Mouse (Mus musculus): ENCODE measurements at regions not wholly inside any gene's neighbourhood (a gene's known extent, or its start where the extent isn't known, plus 50 kb on each side); places are given as distances from the start of the nearest gene placed in this dataset.
A peak's percentile ranks its signal among the peaks of the same experiment; 100 is the strongest.

DNA sequence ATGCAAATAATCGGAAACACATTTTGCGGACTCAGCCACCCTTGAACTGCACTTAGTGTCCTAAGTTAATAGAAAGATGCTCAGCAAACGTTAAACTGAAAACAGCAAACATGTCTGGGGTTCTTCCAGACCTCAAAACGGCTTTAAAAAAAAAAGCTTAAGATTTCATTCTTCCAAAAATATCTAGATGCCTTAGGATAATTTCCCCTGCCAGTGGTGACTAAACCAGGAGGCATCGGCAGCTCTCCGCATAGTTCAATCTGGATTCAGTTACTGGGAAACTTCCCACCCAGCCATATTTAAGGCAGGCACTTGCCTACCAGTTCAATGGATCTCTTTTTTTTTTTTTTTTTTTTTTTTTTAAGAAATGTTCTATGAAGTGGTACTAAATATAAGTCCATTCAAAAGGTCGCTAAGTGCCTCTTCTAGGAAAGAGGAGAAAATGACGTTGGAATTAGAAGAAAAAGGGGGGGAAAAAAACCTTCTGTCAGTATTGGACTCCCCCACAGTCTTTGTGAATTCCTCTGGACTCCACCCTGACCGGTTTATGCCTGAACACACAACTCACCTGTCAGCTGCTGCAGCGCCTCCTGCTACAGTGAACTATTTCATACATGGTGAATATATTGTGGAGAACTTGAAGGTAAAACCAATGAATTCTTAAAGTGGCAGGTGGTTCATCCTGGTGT, 145.7 kb upstream of the Dapk1 start:
- WGBS, result 80% methylated on average over 10 of the region's 10 CpGs

DNA sequence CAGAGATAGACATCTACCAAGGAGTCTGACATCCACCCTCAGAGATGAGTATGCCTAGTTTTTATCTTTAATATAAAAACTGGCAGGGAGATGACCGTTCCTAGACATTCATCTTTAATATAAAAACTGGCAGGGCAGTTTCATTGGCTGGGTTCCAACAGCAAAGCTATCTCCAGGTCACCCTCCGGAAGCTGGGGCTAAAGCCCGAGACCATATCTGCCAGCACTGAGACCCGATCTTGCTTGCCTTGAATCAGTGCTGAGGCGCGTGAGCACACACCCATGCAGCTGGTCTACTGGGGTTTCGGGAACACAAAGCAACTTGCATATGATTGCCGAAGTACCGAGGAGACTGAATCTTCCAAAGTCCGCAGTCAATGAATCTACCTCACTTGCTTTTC, 144.5 kb upstream of the Dapk1 start:
- 94% methylated on average over 10 of the region's 10 CpGs for WGBS

More for the DNA sequence above, 145.7 kb upstream of the Dapk1 start:
- ATAC-seq (ENCODE audit: low FRiP score) (no peak), DNase-seq (ENCODE audit: low spot score) (no peak)
- no peak overlapping the region for H3K9ac ChIP-seq (ENCODE audit: low read depth, low read length)
- H3K4me3 ChIP-seq (ENCODE audit: low read depth, low read length), result no peak overlapping the region
- no peaks in the 10 kb centered on the region for H3K27me3 ChIP-seq (ENCODE audit: control insufficient read depth, insufficient read depth, low read length)
- no peak overlapping the region for H3K4me2 ChIP-seq (replicated peaks; ENCODE audit: low read depth, low read length)
- H3K36me3 ChIP-seq (ENCODE audit: control insufficient read depth, insufficient read depth, low read length), result no peaks in the 10 kb centered on the region
- H3K4me1 ChIP-seq (replicated peaks; ENCODE audit: control insufficient read depth, insufficient read depth, low read length), result peaks cover 2% of the 10 kb centered on the region; the same call in 1 of the 2 replicates
- H3K9me3 ChIP-seq (ENCODE audit: control insufficient read depth, low read length), result no peaks in the 10 kb centered on the region
- no peak overlapping the region for H3K27ac ChIP-seq (ENCODE audit: low read depth, low read length)

DNA sequence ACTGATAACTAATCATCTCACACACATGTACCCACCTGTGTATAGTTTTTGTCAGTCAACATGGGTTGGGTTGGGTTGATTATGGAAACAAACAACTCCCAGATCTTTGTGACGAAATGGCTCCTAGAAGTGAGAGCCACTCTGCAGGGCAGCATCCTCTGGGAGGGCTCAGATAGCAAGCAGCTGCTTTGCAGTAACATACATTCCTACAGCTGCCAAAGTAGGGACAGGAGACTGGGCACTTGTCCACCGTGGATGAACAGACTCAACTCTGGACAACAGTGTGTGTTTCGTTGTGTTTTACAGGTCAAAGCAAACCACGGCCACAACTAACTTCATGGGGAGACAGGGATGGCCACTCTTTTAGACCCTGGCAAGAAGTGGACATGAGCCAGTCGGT, 142.7 kb upstream of the Dapk1 start:
- Histone ChIP-seq H3K27me3 (ENCODE audit: control insufficient read depth, insufficient read depth, low read length) (no peaks in the 10 kb centered on the region), H3K36me3 (ENCODE audit: control insufficient read depth, insufficient read depth, low read length) (no peaks in the 10 kb centered on the region), H3K4me3 (ENCODE audit: low read depth, low read length) (no peak overlapping the region), H3K27ac (ENCODE audit: low read depth, low read length) (no peak overlapping the region), H3K9me3 (ENCODE audit: control insufficient read depth, low read length) (no peaks in the 10 kb centered on the region), H3K4me1 (replicated peaks; ENCODE audit: control insufficient read depth, insufficient read depth, low read length) (peaks cover 2% of the 10 kb centered on the region; the same call in 1 of the 2 replicates), H3K9ac (ENCODE audit: low read depth, low read length) (no peak overlapping the region), H3K4me2 (replicated peaks; ENCODE audit: low read depth, low read length) (no peak overlapping the region)
- WGBS, result 85% methylated on average over 5 of the region's 5 CpGs
- DNase-seq (ENCODE audit: low spot score) (no peak), ATAC-seq (ENCODE audit: low FRiP score) (no peak)

More for the DNA sequence above, 144.5 kb upstream of the Dapk1 start:
- ATAC-seq (ENCODE audit: low FRiP score) (no peak), DNase-seq (ENCODE audit: low spot score) (no peak)
- H3K9me3 ChIP-seq (ENCODE audit: control insufficient read depth, low read length), result no peaks in the 10 kb centered on the region
- no peak overlapping the region for H3K4me2 ChIP-seq (replicated peaks; ENCODE audit: low read depth, low read length)
- H3K4me3 ChIP-seq (ENCODE audit: low read depth, low read length), result no peak overlapping the region
- no peak overlapping the region for H3K9ac ChIP-seq (ENCODE audit: low read depth, low read length)
- H3K27me3 ChIP-seq (ENCODE audit: control insufficient read depth, insufficient read depth, low read length), result no peaks in the 10 kb centered on the region
- peaks cover 2% of the 10 kb centered on the region; the same call in 1 of the 2 replicates for H3K4me1 ChIP-seq (replicated peaks; ENCODE audit: control insufficient read depth, insufficient read depth, low read length)
- no peaks in the 10 kb centered on the region for H3K36me3 ChIP-seq (ENCODE audit: control insufficient read depth, insufficient read depth, low read length)
- no peak overlapping the region for H3K27ac ChIP-seq (ENCODE audit: low read depth, low read length)

DNA sequence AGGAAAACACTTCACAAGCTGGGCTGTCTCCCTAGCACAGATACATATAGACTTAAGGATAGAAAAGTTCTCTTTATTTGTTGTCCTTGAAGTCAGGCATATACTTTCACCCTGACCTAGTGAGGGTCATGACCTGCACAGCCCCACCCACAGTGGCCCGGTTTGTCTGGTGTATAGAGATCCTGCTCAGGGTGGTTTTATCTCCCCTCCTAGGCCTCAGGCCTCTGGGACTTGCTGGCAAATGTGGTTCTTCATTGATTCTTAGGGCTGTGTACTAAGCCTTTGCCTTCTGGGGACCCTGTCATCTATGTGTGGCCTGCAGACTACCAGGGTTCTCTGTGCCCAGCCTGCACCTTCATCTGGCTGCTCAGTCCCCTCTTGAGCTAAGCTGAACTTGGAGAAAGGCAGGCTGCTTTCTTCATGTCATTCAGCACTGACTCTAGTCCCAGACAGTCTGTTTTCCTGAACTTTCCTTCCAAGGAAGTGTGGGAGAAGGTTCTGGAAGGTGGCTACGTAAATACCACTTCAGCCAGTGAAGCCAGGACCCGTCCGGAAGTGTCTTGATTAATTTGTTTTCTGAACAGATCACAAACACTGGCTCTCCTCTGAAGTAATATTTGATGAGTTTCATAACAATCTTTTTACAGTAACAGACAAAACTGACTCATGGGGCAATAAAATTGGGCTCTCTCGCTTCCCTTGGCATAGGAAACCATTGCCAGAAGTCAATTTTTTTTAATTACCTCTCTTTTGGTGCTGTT, 135.0 kb upstream of the Dapk1 start:
- DNase-seq (ENCODE audit: low spot score), result no peak
- Histone ChIP-seq H3K4me1 (replicated peaks; ENCODE audit: control insufficient read depth, insufficient read depth, low read length) (no peaks in the 10 kb centered on the region), H3K27me3 (ENCODE audit: control insufficient read depth, insufficient read depth, low read length) (no peaks in the 10 kb centered on the region), H3K4me3 (ENCODE audit: low read depth, low read length) (no peak overlapping the region), H3K9me3 (ENCODE audit: control insufficient read depth, low read length) (no peaks in the 10 kb centered on the region), H3K4me2 (replicated peaks; ENCODE audit: low read depth, low read length) (no peak overlapping the region), H3K36me3 (ENCODE audit: control insufficient read depth, insufficient read depth, low read length) (no peaks in the 10 kb centered on the region), H3K9ac (ENCODE audit: low read depth, low read length) (no peak overlapping the region), H3K27ac (ENCODE audit: low read depth, low read length) (no peak overlapping the region)
- 76% methylated on average over 5 of the region's 5 CpGs for WGBS
- ATAC-seq (ENCODE audit: low FRiP score), result no peak

DNA sequence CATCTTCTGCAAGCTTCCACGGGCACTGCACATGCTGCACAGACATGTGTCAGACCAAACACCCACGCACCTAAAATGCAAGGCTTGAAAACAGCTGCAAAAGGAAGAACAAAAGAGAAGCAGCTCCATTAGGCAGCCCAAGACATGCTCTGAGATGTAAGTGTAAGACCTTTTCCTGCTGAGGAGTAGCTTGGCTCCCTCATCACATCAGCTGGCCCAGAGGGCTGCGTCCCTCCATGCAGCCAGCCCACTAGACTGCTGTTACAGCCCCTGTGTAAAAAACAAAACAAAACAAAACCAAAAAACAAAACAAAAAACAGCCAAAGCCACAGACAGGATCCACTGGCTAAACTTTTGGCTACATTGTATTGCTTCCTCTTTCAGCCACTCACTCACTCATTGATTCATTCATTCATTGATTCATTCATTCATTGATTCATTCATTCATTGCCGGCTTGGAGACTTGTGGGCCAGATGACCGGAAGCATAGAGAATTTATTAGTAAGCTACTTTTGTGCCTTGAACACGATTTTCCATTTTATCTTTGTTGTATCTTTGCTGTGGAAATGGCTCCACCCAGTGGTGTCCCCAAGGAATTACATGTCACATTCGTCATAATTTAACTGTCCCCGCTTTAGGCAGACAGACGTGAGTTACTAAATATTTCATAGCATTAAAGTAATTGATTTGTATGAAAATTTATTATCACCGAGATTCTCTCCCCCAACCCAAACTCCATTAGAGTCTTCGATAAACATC, 133.7 kb upstream of the Dapk1 start:
- Histone ChIP-seq H3K27me3 (ENCODE audit: control insufficient read depth, insufficient read depth, low read length) (no peaks in the 10 kb centered on the region), H3K9me3 (ENCODE audit: control insufficient read depth, low read length) (no peaks in the 10 kb centered on the region), H3K4me3 (ENCODE audit: low read depth, low read length) (no peak overlapping the region), H3K4me1 (replicated peaks; ENCODE audit: control insufficient read depth, insufficient read depth, low read length) (no peaks in the 10 kb centered on the region), H3K36me3 (ENCODE audit: control insufficient read depth, insufficient read depth, low read length) (no peaks in the 10 kb centered on the region), H3K27ac (ENCODE audit: low read depth, low read length) (no peak overlapping the region), H3K4me2 (replicated peaks; ENCODE audit: low read depth, low read length) (no peak overlapping the region), H3K9ac (ENCODE audit: low read depth, low read length) (no peak overlapping the region)
- DNase-seq (ENCODE audit: low spot score) (peak; percentile 75), ATAC-seq (ENCODE audit: low FRiP score) (no peak)
- 21% methylated on average over 11 of the region's 11 CpGs for WGBS

DNA sequence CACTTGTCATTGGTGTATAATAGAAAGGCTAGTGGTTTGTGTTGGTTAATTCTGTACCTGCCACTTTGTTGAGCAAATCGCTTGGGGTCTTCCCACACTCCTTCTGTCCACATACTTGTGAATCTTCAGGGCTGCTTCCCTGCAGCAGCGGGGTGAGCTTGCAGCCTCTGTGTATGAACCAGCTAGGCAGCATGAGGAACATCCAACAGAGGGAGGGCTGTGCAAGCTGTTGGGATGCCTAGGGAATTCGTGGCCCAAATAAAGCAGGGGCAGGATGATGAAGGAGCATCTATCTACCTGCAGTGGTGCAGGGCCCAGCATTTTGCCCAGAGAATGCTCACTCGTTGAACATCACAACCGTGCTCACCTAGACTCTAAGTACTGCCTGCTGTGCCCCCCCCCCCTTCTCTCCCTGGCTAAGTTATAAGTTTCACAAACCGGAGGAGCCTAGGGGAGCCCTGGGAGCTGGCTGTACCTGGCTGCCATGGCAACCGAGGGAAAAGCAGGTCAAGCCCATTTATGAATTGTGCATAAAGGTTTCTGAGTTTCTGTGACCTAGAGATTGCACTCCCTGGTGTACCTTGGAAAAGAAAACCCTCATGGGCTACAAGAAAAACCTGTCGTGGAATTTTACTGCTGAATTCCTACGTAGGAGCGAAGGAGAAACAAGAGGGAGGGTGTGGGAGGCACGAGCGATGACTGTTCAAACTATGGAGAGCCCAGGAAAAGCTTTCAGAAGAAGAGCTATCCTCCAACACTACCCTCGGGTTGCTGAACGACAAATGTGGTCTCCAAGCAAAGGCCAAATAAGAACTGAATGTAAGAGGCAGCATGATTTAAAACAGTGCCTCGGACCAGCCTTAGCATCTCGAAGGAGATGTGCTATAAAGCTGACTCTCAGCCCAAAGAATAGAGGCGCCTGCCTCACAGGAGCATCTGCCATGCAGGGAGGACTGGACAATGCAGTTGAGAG, 131.0 kb upstream of the Dapk1 start:
- Histone ChIP-seq H3K9me3 (ENCODE audit: control insufficient read depth, low read length) (no peaks in the 10 kb centered on the region), H3K4me1 (replicated peaks; ENCODE audit: control insufficient read depth, insufficient read depth, low read length) (no peaks in the 10 kb centered on the region), H3K27me3 (ENCODE audit: control insufficient read depth, insufficient read depth, low read length) (no peaks in the 10 kb centered on the region), H3K36me3 (ENCODE audit: control insufficient read depth, insufficient read depth, low read length) (no peaks in the 10 kb centered on the region), H3K9ac (ENCODE audit: low read depth, low read length) (no peak overlapping the region), H3K27ac (ENCODE audit: low read depth, low read length) (no peak overlapping the region), H3K4me2 (replicated peaks; ENCODE audit: low read depth, low read length) (no peak overlapping the region), H3K4me3 (ENCODE audit: low read depth, low read length) (no peak overlapping the region)
- 79% methylated on average over 17 of the region's 17 CpGs for WGBS
- DNase-seq (ENCODE audit: low spot score), result no peak
- no peak for ATAC-seq (ENCODE audit: low FRiP score)

DNA sequence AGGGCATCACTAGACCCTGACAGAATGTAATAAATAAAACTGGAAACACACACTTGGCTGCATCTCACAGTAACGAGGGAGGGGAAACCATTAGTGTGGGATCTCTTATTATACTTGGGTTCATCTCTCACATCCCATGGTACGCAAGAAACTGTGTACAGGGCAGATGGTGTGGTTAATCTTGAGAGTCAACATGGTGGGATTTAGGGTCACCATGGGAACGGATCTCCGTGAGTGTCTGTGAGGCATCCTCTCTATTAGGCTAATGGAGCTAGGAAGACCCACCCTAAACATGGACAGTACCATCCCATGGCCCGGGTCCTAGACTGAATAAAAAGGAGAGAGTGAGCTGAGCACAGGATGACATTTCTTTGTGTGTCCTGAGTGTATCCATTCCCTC, 130.1 kb upstream of the Dapk1 start:
- H3K9ac ChIP-seq (ENCODE audit: low read depth, low read length), result no peak overlapping the region
- ATAC-seq (ENCODE audit: low FRiP score), result no peak
- H3K9me3 ChIP-seq (ENCODE audit: control insufficient read depth, low read length), result no peaks in the 10 kb centered on the region
- no peaks in the 10 kb centered on the region for H3K27me3 ChIP-seq (ENCODE audit: control insufficient read depth, insufficient read depth, low read length)
- DNase-seq (ENCODE audit: low spot score), result no peak
- H3K4me3 ChIP-seq (ENCODE audit: low read depth, low read length), result no peak overlapping the region
- H3K36me3 ChIP-seq (ENCODE audit: control insufficient read depth, insufficient read depth, low read length), result no peaks in the 10 kb centered on the region
- H3K4me2 ChIP-seq (replicated peaks; ENCODE audit: low read depth, low read length), result no peak overlapping the region
- WGBS, result 87% methylated on average over 5 of the region's 5 CpGs
- no peaks in the 10 kb centered on the region for H3K4me1 ChIP-seq (replicated peaks; ENCODE audit: control insufficient read depth, insufficient read depth, low read length)
- H3K27ac ChIP-seq (ENCODE audit: low read depth, low read length), result no peak overlapping the region

DNA sequence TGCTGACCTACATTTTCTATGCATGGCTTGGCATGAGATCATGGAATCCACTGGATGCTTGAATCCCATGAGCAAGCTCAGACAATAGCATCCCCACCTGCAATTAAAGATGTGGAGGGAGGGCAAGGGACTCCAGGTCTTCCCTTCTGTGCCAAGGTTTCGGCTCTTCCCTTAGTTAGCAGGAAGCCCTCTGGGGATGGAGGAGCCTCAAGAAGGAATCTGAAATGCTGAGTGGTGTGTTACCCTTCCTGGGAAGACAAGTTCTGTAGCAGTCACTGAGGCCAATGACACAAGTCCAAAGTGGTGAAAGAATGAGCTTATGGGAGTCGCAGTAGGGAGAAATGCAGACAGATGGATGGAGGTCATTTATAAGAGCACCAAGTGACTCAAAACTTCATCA, 125.4 kb upstream of the Dapk1 start:
- Histone ChIP-seq H3K36me3 (ENCODE audit: control insufficient read depth, insufficient read depth, low read length) (no peaks in the 10 kb centered on the region), H3K4me2 (replicated peaks; ENCODE audit: low read depth, low read length) (no peak overlapping the region), H3K4me3 (ENCODE audit: low read depth, low read length) (no peak overlapping the region), H3K9ac (ENCODE audit: low read depth, low read length) (no peak overlapping the region), H3K4me1 (replicated peaks; ENCODE audit: control insufficient read depth, insufficient read depth, low read length) (peaks cover 10% of the 10 kb centered on the region), H3K9me3 (ENCODE audit: control insufficient read depth, low read length) (no peaks in the 10 kb centered on the region), H3K27ac (ENCODE audit: low read depth, low read length) (no peak overlapping the region), H3K27me3 (ENCODE audit: control insufficient read depth, insufficient read depth, low read length) (no peaks in the 10 kb centered on the region)
- DNase-seq (ENCODE audit: low spot score) (no peak), ATAC-seq (ENCODE audit: low FRiP score) (no peak)
- WGBS, result 88% methylated on average over 2 of the region's 2 CpGs

Data from hindbrain, embryonic 11.5 days (tissue).